Mouse (Mus musculus): ENCODE measurements around the gene Hsf4. TPM values are rescaled to one million over a fixed set of nuclear protein-coding genes. Genes with fewer than 3 reads are reported as not detected.

Hsf4 gene
- polyA plus RNA-seq, 1 experiment from 2014 or later: not detected

GRCm38 (mm10) chr8:105265128-105265527 is 4.5 kb upstream of the Hsf4 start:
- Histone ChIP-seq H3K9me3 (ENCODE audit: control insufficient read depth, low read length) (no peaks in the 10 kb centered on the region), H3K36me3 (ENCODE audit: control insufficient read depth, insufficient read depth, low read length) (no peaks in the 10 kb centered on the region), H3K4me3 (ENCODE audit: low read depth, low read length) (peak overlapping the region; percentile 71), H3K4me2 (ENCODE audit: low read length) (peak overlapping the region; percentile 79), H3K27me3 (replicated peaks; ENCODE audit: control insufficient read depth, insufficient read depth, low read length) (peaks cover 69% of the 10 kb centered on the region), H3K27ac (ENCODE audit: low read depth) (no peak overlapping the region), H3K4me1 (replicated peaks; ENCODE audit: control insufficient read depth, insufficient read depth, low read length) (peaks cover 23% of the 10 kb centered on the region), H3K9ac (ENCODE audit: low read length) (peak overlapping the region; percentile 51; the same call in 1 of the 2 replicates)
- no peak for ATAC-seq (replicated peaks; ENCODE audit: low FRiP score, low TSS enrichment, low read depth)
- 9% methylated on average over 10 of the region's 10 CpGs for WGBS
- no peak for DNase-seq (ENCODE audit: low spot score)

GRCm38 (mm10) chr8:105266775-105267174 is 2.8 kb upstream of the Hsf4 start:
- peaks cover 30% of the 10 kb centered on the region for H3K4me1 ChIP-seq (replicated peaks; ENCODE audit: control insufficient read depth, insufficient read depth, low read length)

GRCm38 (mm10) chr8:105268342-105269074 is 1.1 kb upstream of the Hsf4 start:
- H3K27ac ChIP-seq (ENCODE audit: low read depth): no peak overlapping the region
- peak overlapping the region; percentile 11; the same call in 1 of the 2 replicates for H3K9ac ChIP-seq (ENCODE audit: low read length)

More at GRCm38 (mm10) chr8:105266775-105267174, 2.8 kb upstream of the Hsf4 start:
- Histone ChIP-seq H3K4me3 (ENCODE audit: low read depth, low read length) (no peak overlapping the region), H3K4me2 (ENCODE audit: low read length) (no peak overlapping the region), H3K9me3 (ENCODE audit: control insufficient read depth, low read length) (no peaks in the 10 kb centered on the region), H3K36me3 (ENCODE audit: control insufficient read depth, insufficient read depth, low read length) (no peaks in the 10 kb centered on the region), H3K9ac (ENCODE audit: low read length) (no peak overlapping the region), H3K27me3 (replicated peaks; ENCODE audit: control insufficient read depth, insufficient read depth, low read length) (peaks cover 74% of the 10 kb centered on the region), H3K27ac (ENCODE audit: low read depth) (no peak overlapping the region)
- DNase-seq (ENCODE audit: low spot score) (peak; percentile 50), ATAC-seq (replicated peaks; ENCODE audit: low FRiP score, low TSS enrichment, low read depth) (no peak)
- 24% methylated on average over 13 of the region's 13 CpGs for WGBS

GRCm38 (mm10) chr8:105269075-105269458 is 534 bp upstream of the Hsf4 start:
- Histone ChIP-seq H3K4me3 (ENCODE audit: low read depth, low read length) (peak overlapping the region; percentile 41), H3K4me1 (replicated peaks; ENCODE audit: control insufficient read depth, insufficient read depth, low read length) (peaks cover 27% of the 10 kb centered on the region), H3K36me3 (ENCODE audit: control insufficient read depth, insufficient read depth, low read length) (no peaks in the 10 kb centered on the region), H3K4me2 (ENCODE audit: low read length) (peak overlapping the region; percentile 82), H3K27me3 (replicated peaks; ENCODE audit: control insufficient read depth, insufficient read depth, low read length) (peaks cover 85% of the 10 kb centered on the region), H3K9me3 (ENCODE audit: control insufficient read depth, low read length) (no peaks in the 10 kb centered on the region), H3K9ac (ENCODE audit: low read length) (peak overlapping the region; percentile 11; the same call in 1 of the 2 replicates), H3K27ac (ENCODE audit: low read depth) (no peak overlapping the region)
- ATAC-seq (replicated peaks; ENCODE audit: low FRiP score, low TSS enrichment, low read depth) (peak; percentile 13; the same call in 1 of the 2 replicates), DNase-seq (ENCODE audit: low spot score) (no peak)
- WGBS: 4% methylated on average over 10 of the region's 10 CpGs

More at GRCm38 (mm10) chr8:105268342-105269074, 1.1 kb upstream of the Hsf4 start:
- Histone ChIP-seq H3K27me3 (replicated peaks; ENCODE audit: control insufficient read depth, insufficient read depth, low read length) (peaks cover 84% of the 10 kb centered on the region), H3K4me2 (ENCODE audit: low read length) (peak overlapping the region; percentile 82), H3K9me3 (ENCODE audit: control insufficient read depth, low read length) (no peaks in the 10 kb centered on the region), H3K4me1 (replicated peaks; ENCODE audit: control insufficient read depth, insufficient read depth, low read length) (peaks cover 30% of the 10 kb centered on the region), H3K4me3 (ENCODE audit: low read depth, low read length) (peak overlapping the region; percentile 41), H3K36me3 (ENCODE audit: control insufficient read depth, insufficient read depth, low read length) (no peaks in the 10 kb centered on the region)
- DNase-seq (ENCODE audit: low spot score) (peak; percentile 85), ATAC-seq (replicated peaks; ENCODE audit: low FRiP score, low TSS enrichment, low read depth) (peak; percentile 42)
- WGBS: 2% methylated on average over 65 of the region's 65 CpGs

GRCm38 (mm10) chr8:105270101-105270915 is 707 bp downstream of the Hsf4 start:
- H3K4me1 ChIP-seq (replicated peaks; ENCODE audit: control insufficient read depth, insufficient read depth, low read length): peaks cover 22% of the 10 kb centered on the region
- peak overlapping the region; percentile 41 for H3K4me3 ChIP-seq (ENCODE audit: low read depth, low read length)
- 4% methylated on average over 39 of the region's 39 CpGs for WGBS
- ATAC-seq (replicated peaks; ENCODE audit: low FRiP score, low TSS enrichment, low read depth): no peak
- DNase-seq (ENCODE audit: low spot score): peak; percentile 74
- H3K27me3 ChIP-seq (replicated peaks; ENCODE audit: control insufficient read depth, insufficient read depth, low read length): peaks cover 93% of the 10 kb centered on the region
- no peaks in the 10 kb centered on the region for H3K9me3 ChIP-seq (ENCODE audit: control insufficient read depth, low read length)
- H3K27ac ChIP-seq (ENCODE audit: low read depth): no peak overlapping the region
- peak overlapping the region; percentile 82 for H3K4me2 ChIP-seq (ENCODE audit: low read length)
- H3K36me3 ChIP-seq (ENCODE audit: control insufficient read depth, insufficient read depth, low read length): no peaks in the 10 kb centered on the region
- H3K9ac ChIP-seq (ENCODE audit: low read length): no peak overlapping the region

- no peaks in the 10 kb centered on the region for H3K9me3 ChIP-seq (ENCODE audit: control insufficient read depth, low read length)
- peak overlapping the region; percentile 10; the same call in 1 of the 2 replicates for H3K4me3 ChIP-seq (ENCODE audit: low read depth, low read length)
- ATAC-seq (replicated peaks; ENCODE audit: low FRiP score, low TSS enrichment, low read depth) (no peak), DNase-seq (ENCODE audit: low spot score) (no peak)
- no peak overlapping the region for H3K9ac ChIP-seq (ENCODE audit: low read length)
- no peak overlapping the region for H3K4me2 ChIP-seq (ENCODE audit: low read length)
- peaks cover 98% of the 10 kb centered on the region for H3K27me3 ChIP-seq (replicated peaks; ENCODE audit: control insufficient read depth, insufficient read depth, low read length)
- H3K4me1 ChIP-seq (replicated peaks; ENCODE audit: control insufficient read depth, insufficient read depth, low read length): peaks cover 25% of the 10 kb centered on the region
- no peaks in the 10 kb centered on the region for H3K36me3 ChIP-seq (ENCODE audit: control insufficient read depth, insufficient read depth, low read length)
- WGBS: 3% methylated on average over 11 of the region's 11 CpGs
- no peak overlapping the region for H3K27ac ChIP-seq (ENCODE audit: low read depth)
Measured at GRCm38 (mm10) chr8:105270916-105271186, 1.2 kb downstream of the Hsf4 start.

- Histone ChIP-seq H3K27ac (ENCODE audit: low read depth) (no peak overlapping the region), H3K27me3 (replicated peaks; ENCODE audit: control insufficient read depth, insufficient read depth, low read length) (peaks cover 99% of the 10 kb centered on the region), H3K9ac (ENCODE audit: low read length) (no peak overlapping the region), H3K9me3 (ENCODE audit: control insufficient read depth, low read length) (no peaks in the 10 kb centered on the region), H3K36me3 (ENCODE audit: control insufficient read depth, insufficient read depth, low read length) (no peaks in the 10 kb centered on the region), H3K4me1 (replicated peaks; ENCODE audit: control insufficient read depth, insufficient read depth, low read length) (peaks cover 9% of the 10 kb centered on the region), H3K4me2 (ENCODE audit: low read length) (peak overlapping the region; percentile 71), H3K4me3 (ENCODE audit: low read depth, low read length) (no peak overlapping the region)
- no peak for ATAC-seq (replicated peaks; ENCODE audit: low FRiP score, low TSS enrichment, low read depth)
- 10% methylated on average over 11 of the region's 11 CpGs for WGBS
- no peak for DNase-seq (ENCODE audit: low spot score)
Measured at GRCm38 (mm10) chr8:105275387-105275786, 5.8 kb downstream of the Hsf4 start.

- Histone ChIP-seq H3K4me3 (ENCODE audit: low read depth, low read length) (peak within 1 kb of the TSS; percentile 34), H3K36me3 (ENCODE audit: control insufficient read depth, insufficient read depth, low read length) (no peaks in the 10 kb centered on the region), H3K9ac (ENCODE audit: low read length) (0 out of 2 replicates have a peak within 1 kb of the TSS, but pooled peaks have one; percentile 18), H3K27ac (ENCODE audit: low read depth) (no peak within 1 kb of the TSS), H3K9me3 (ENCODE audit: control insufficient read depth, low read length) (no peaks in the 10 kb centered on the region), H3K4me1 (replicated peaks; ENCODE audit: control insufficient read depth, insufficient read depth, low read length) (peaks cover 4% of the 10 kb centered on the region), H3K4me2 (ENCODE audit: low read length) (peak within 1 kb of the TSS; percentile 71), H3K27me3 (replicated peaks; ENCODE audit: control insufficient read depth, insufficient read depth, low read length) (peaks cover 94% of the 10 kb centered on the region)
- ATAC-seq (replicated peaks; ENCODE audit: low FRiP score, low TSS enrichment, low read depth) (no peak), DNase-seq (ENCODE audit: low spot score) (no peak)
- WGBS: 9% methylated on average over 10 of the region's 10 CpGs
Measured at GRCm38 (mm10) chr8:105275840-105276239, 6.2 kb downstream of the Hsf4 start, which contains the start of gene Nol3. TSS of gene Nol3 (plus strand) at chr8:105276140.

Data from intestine, embryonic 14.5 days (tissue).